Mouse (Mus musculus): Measurements from ENCODE around the gene Cd44. TPM values are rescaled to one million over a fixed set of nuclear protein-coding genes. Genes with fewer than 3 reads are reported as not detected.
A peak's percentile ranks its signal among the peaks of the same experiment; 100 is the strongest.

Cd44 gene
- total RNA-seq, 2 experiments from 2014 or later = 19.8 to 22.7 TPM

GRCm38 (mm10) chr2:102828381-102828780, 73.1 kb downstream of the Cd44 start:
- DNase-seq = no peak
- intact Hi-C loops (cut with DNase I) = no loop called here

GRCm38 (mm10) chr2:102827841-102828240, 73.6 kb downstream of the Cd44 start:
- intact Hi-C loops (cut with DNase I) = no loop called here
- no peak for DNase-seq

- intact Hi-C loops (cut with DNase I) = no loop called here
- DNase-seq = no peak
Measured at GRCm38 (mm10) chr2:102825961-102826633, 75.4 kb downstream of the Cd44 start.

GRCm38 (mm10) chr2:102822036-102822435, 79.4 kb downstream of the Cd44 start:
- intact Hi-C loops (cut with DNase I) = no loop called here
- no peak for DNase-seq

GRCm38 (mm10) chr2:102820790-102821189, 80.7 kb downstream of the Cd44 start:
- intact Hi-C loops (cut with DNase I) = no loop called here
- DNase-seq = no peak

- DNase-seq = peak; percentile 11 to 17
- intact Hi-C loops (cut with DNase I) = no loop called here
Measured at GRCm38 (mm10) chr2:102820225-102820711, 81.2 kb downstream of the Cd44 start.

- intact Hi-C loops (cut with DNase I) = no loop called here
- no peak for DNase-seq
Measured at GRCm38 (mm10) chr2:102815289-102815809, 86.1 kb downstream of the Cd44 start.

GRCm38 (mm10) chr2:102812756-102813155, 88.7 kb downstream of the Cd44 start:
- DNase-seq = no peak
- intact Hi-C loops (cut with DNase I) = no loop called here

GRCm38 (mm10) chr2:102809436-102809835, 92.0 kb downstream of the Cd44 start:
- intact Hi-C loops (cut with DNase I) = no loop called here
- DNase-seq = no peak

- intact Hi-C loops (cut with DNase I) = no loop called here
Measured at GRCm38 (mm10) chr2:102807633-102808032, 93.8 kb downstream of the Cd44 start.

GRCm38 (mm10) chr2:102805761-102806496, 95.5 kb downstream of the Cd44 start:
- intact Hi-C loops (cut with DNase I) = loop anchor here (2.0 kb wide), 1 partner anchor 61 kb away; no protein-coding TSS in a partner anchor

More at GRCm38 (mm10) chr2:102807633-102808032, 93.8 kb downstream of the Cd44 start:
- DNase-seq = no peak

GRCm38 (mm10) chr2:102805283-102805682, 96.2 kb downstream of the Cd44 start:
- intact Hi-C loops (cut with DNase I) = loop anchor here (2.0 kb wide), 1 partner anchor 60 kb away; no protein-coding TSS in a partner anchor
- DNase-seq = peak in 1 of 2 experiments; percentile 12

More at GRCm38 (mm10) chr2:102805761-102806496, 95.5 kb downstream of the Cd44 start:
- no peak for DNase-seq

GRCm38 (mm10) chr2:102804109-102804508, 97.4 kb downstream of the Cd44 start:
- intact Hi-C loops (cut with DNase I) = loop anchor here (1.0 to 5.0 kb wide), 4 partner anchors 59 to 258 kb away; no protein-coding TSS in a partner anchor
- peak; percentile 41 to 57 for DNase-seq

GRCm38 (mm10) chr2:102801899-102802298, 99.6 kb downstream of the Cd44 start:
- no peak for DNase-seq
- intact Hi-C loops (cut with DNase I) = loop anchor here (5.0 kb wide), 2 partner anchors 120 to 260 kb away; no protein-coding TSS in a partner anchor

GRCm38 (mm10) chr2:102798149-102798548, 103.3 kb downstream of the Cd44 start:
- no peak for DNase-seq
- intact Hi-C loops (cut with DNase I) = no loop called here

- intact Hi-C loops (cut with DNase I) = no loop called here
- no peak for DNase-seq
Measured at GRCm38 (mm10) chr2:102795034-102795433, 106.4 kb downstream of the Cd44 start.

- intact Hi-C loops (cut with DNase I) = no loop called here
- no peak for DNase-seq
Measured at GRCm38 (mm10) chr2:102792804-102793203, 108.7 kb downstream of the Cd44 start.

- intact Hi-C loops (cut with DNase I) = no loop called here
- DNase-seq = no peak
Measured at GRCm38 (mm10) chr2:102791641-102792040, 109.8 kb downstream of the Cd44 start.

- intact Hi-C loops (cut with DNase I) = no loop called here
- no peak for DNase-seq
Measured at GRCm38 (mm10) chr2:102785696-102786095, 115.8 kb downstream of the Cd44 start.

GRCm38 (mm10) chr2:102782751-102783150, 118.7 kb downstream of the Cd44 start:
- intact Hi-C loops (cut with DNase I) = no loop called here

GRCm38 (mm10) chr2:102778208-102778607, 123.3 kb downstream of the Cd44 start:
- intact Hi-C loops (cut with DNase I) = no loop called here

More at GRCm38 (mm10) chr2:102782751-102783150, 118.7 kb downstream of the Cd44 start:
- no peak for DNase-seq

More at GRCm38 (mm10) chr2:102778208-102778607, 123.3 kb downstream of the Cd44 start:
- no peak for DNase-seq

All from heart, postnatal 10 days (tissue).